Mouse (Mus musculus) stomach, embryonic 16.5 days (tissue): Measurements from ENCODE around the gene Inpp4a. TPM values are rescaled to one million over a fixed set of nuclear protein-coding genes. Genes with fewer than 3 reads are reported as not detected.

ENCODE experiments used
- ATAC-seq: fragments of 200-750 bp; cut with Nextera tagmentation; 2 replicates; pipeline ENCODE4 v1.8.0; 2017; ENCODE audit warnings: moderate number of reproducible peaks, moderate TSS enrichment; ENCODE audit not compliant: insufficient read depth, low FRiP score
- H3K27ac ChIP-seq: fragments of 300-500 bp; sonication (generic); 2 replicates; pipeline ENCODE4 v1.5.1; 2014; ENCODE audit warnings: low read length
- H3K27me3 ChIP-seq: fragments of 300-500 bp; sonication (generic); 2 replicates; pipeline ENCODE4 v1.6.1; 2014; ENCODE audit warnings: low read length, control low read depth, mixed read lengths; ENCODE audit not compliant: control insufficient read depth, insufficient read depth
- H3K36me3 ChIP-seq: fragments of 300-500 bp; sonication (generic); 2 replicates; pipeline ENCODE4 v1.6.1; 2014; ENCODE audit warnings: low read length; ENCODE audit not compliant: control insufficient read depth, insufficient read depth
- H3K4me1 ChIP-seq: fragments of 300-500 bp; sonication (generic); 2 replicates; pipeline ENCODE4 v1.6.1; 2014; ENCODE audit warnings: low read length, control low read depth, mixed read lengths; ENCODE audit not compliant: control insufficient read depth, insufficient read depth
- H3K4me2 ChIP-seq: fragments of 300-500 bp; sonication (generic); 2 replicates; pipeline ENCODE4 v1.6.1; 2014; ENCODE audit warnings: low read depth, low read length, mixed read lengths
- H3K4me3 ChIP-seq: fragments of 300-500 bp; sonication (generic); replicated peaks from 2 replicates; pipeline ENCODE4 v1.5.1; 2014; ENCODE audit warnings: mild to moderate bottlenecking, low read length
- H3K9ac ChIP-seq: fragments of 300-500 bp; sonication (generic); 2 replicates; pipeline ENCODE4 v1.6.1; 2014; ENCODE audit warnings: low read length
- H3K9me3 ChIP-seq: fragments of 300-500 bp; sonication (generic); replicated peaks from 2 replicates; pipeline ENCODE4 v1.6.1; 2016; ENCODE audit warnings: low read length, control low read depth; ENCODE audit not compliant: control insufficient read depth
- WGBS: fragments of 180-500 bp; shearing (Covaris S2); extraction: QIAGEN DNeasy Blood & Tissue Kit; methylation state at CpG from one replicate; pipeline ENCODE4 v1.1.7; 2014; 5-methylcytosine and 5-hydroxymethylcytosine counted together
- polyA plus RNA-seq: library from polyadenylated mRNA; unstranded; fragments of >200 nt; fragmentation: Nextera tagmentation; extraction: Ambion mirVana; gene quantifications from 2 replicates; pipeline ENCODE4 v1.2.1, GENCODE M21; 2015

Inpp4a gene
- polyA plus RNA-seq, 1 experiment from 2014 or later: 18.8 TPM

DNA sequence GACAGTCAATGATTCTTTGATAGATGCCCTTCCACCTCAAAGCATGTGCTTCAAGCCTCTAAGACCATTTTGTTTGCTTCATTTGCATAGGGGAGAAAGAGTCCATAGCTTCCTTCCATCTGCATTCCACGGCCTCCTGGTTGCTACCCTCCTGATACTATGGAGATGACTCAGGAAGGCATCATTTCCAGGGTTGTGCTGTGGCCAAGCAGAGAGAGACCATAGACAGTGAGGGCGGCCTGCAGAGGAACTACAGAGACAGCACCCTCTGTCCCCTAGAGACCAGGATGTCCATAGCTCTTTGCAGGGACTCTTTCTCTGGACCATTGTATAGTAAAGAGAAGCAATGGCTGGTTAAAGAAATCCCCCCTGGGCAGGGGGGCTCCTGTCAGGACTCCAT is 105.5 kb downstream of the Inpp4a start:
- no peaks in the 10 kb centered on the region for H3K36me3 ChIP-seq
- H3K27me3 ChIP-seq: no peaks in the 10 kb centered on the region
- ATAC-seq: no peak
- no peaks in the 10 kb centered on the region for H3K4me1 ChIP-seq
- H3K27ac ChIP-seq: no peak overlapping the region
- no peak overlapping the region for H3K9ac ChIP-seq
- 84% methylated on average over 2 of the region's 2 CpGs for WGBS
- no peaks in the 10 kb centered on the region for H3K9me3 ChIP-seq
- H3K4me3 ChIP-seq: no peak overlapping the region
- H3K4me2 ChIP-seq: no peak overlapping the region

DNA sequence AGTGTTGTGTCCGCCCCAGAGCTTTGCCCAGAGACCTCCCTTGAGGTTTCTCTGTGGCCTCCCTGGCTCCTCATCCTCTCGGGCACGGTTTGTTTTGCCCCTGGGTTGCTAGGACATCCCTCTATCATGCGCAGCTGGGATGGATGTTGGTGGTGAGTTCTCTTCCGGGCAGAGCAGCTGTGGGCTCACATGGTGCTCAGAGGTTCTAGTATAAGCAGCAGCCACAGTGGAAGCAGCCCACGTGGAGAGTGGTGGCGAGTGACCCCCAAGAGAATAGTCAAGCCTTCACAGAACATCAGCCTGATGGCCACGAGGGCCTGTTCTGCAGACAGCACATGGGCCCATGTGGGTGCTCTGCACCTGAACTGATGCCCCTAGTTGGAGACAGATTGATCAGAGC is 107.6 kb downstream of the Inpp4a start:
- no peak overlapping the region for H3K4me3 ChIP-seq
- no peaks in the 10 kb centered on the region for H3K36me3 ChIP-seq
- WGBS: 79% methylated on average over 8 of the region's 8 CpGs
- H3K4me1 ChIP-seq: no peaks in the 10 kb centered on the region
- no peaks in the 10 kb centered on the region for H3K27me3 ChIP-seq
- H3K4me2 ChIP-seq: no peak overlapping the region
- ATAC-seq: no peak
- H3K9ac ChIP-seq: no peak overlapping the region
- no peaks in the 10 kb centered on the region for H3K9me3 ChIP-seq
- no peak overlapping the region for H3K27ac ChIP-seq

GRCm38 (mm10) chr1:37408059-37408458 is 108.4 kb downstream of the Inpp4a start:
- 82% methylated on average over 8 of the region's 8 CpGs for WGBS
- Histone ChIP-seq H3K27ac (no peak overlapping the region), H3K4me3 (no peak overlapping the region), H3K4me1 (no peaks in the 10 kb centered on the region), H3K4me2 (no peak overlapping the region), H3K9ac (no peak overlapping the region), H3K36me3 (no peaks in the 10 kb centered on the region), H3K9me3 (no peaks in the 10 kb centered on the region), H3K27me3 (no peaks in the 10 kb centered on the region)
- ATAC-seq: no peak

- H3K27me3 ChIP-seq: no peaks in the 10 kb centered on the region
- no peak overlapping the region for H3K4me3 ChIP-seq
- H3K9ac ChIP-seq: no peak overlapping the region
- H3K9me3 ChIP-seq: no peaks in the 10 kb centered on the region
- H3K4me2 ChIP-seq: no peak overlapping the region
- no peaks in the 10 kb centered on the region for H3K4me1 ChIP-seq
- H3K36me3 ChIP-seq: no peaks in the 10 kb centered on the region
- WGBS: 72% methylated on average over 3 of the region's 3 CpGs
- ATAC-seq: no peak
- no peak overlapping the region for H3K27ac ChIP-seq
Measured at GRCm38 (mm10) chr1:37408678-37409077, 109.0 kb downstream of the Inpp4a start.

DNA sequence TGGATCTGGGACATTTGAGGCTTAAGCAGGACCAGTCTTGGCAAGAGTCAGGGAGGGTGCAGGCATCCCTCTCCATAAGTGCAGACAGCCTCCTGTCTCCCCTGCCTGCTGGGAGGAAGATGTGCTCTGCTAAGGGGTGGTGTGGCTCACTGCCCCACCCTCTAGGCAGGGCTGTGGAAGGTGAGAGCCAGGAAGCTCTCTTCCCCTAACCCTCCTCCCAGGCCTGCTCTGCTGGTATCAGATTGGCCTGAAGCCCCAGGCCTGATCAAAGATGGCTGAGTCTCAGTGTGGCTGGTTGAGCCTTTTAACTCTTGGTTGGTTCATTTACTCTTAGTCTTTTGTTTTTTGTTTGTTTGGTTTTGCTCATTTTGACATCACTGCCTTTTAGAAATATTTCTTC is 110.0 kb downstream of the Inpp4a start:
- Histone ChIP-seq H3K9me3 (no peaks in the 10 kb centered on the region), H3K27ac (no peak overlapping the region), H3K4me3 (no peak overlapping the region), H3K36me3 (no peaks in the 10 kb centered on the region), H3K4me1 (no peaks in the 10 kb centered on the region), H3K9ac (no peak overlapping the region), H3K27me3 (no peaks in the 10 kb centered on the region), H3K4me2 (no peak overlapping the region)
- no peak for ATAC-seq

DNA sequence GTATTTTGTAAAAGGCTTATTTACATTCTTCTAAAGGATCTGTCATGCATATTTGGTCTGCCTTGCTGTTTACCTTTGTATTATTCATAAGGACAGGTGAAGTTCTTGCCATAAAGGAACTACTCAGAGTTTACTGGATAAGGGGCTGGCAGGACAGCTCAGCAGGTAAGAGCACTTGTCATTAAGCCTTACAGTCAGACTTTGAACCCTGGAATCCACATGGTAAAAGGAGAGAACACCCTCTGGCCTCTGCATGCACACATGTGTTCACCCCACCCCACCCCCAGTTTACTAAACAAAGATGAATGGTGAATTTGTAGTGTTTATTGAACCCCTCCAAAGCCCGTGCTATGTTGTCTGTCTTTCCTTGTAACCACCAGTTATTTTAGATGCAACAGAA is 115.7 kb downstream of the Inpp4a start:
- Histone ChIP-seq H3K9me3 (no peaks in the 10 kb centered on the region), H3K27ac (no peak overlapping the region), H3K9ac (no peak overlapping the region), H3K4me3 (no peak overlapping the region), H3K4me2 (no peak overlapping the region), H3K27me3 (no peaks in the 10 kb centered on the region), H3K4me1 (no peaks in the 10 kb centered on the region), H3K36me3 (peaks cover 11% of the 10 kb centered on the region)
- no peak for ATAC-seq
- WGBS: 68% methylated on average over 1 of the region's 1 CpGs

DNA sequence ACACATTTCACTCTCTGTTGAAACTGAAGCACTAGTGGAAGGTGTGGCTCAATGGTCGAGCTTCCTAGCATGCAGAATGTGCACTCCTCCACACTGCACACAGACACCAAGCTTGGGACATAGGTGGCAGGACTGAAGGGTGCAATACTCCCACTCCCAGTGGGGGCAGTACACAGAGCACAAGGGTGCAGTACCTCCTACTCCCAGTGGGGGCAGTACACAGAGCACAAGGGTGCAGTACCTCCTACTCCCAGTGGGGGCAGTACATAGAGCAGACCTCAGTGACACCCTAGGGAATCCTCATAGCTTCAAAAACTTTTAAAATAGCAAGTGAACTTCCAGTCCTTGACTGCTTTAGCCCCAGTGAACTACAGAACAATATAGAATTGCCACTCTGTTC is 119.8 kb downstream of the Inpp4a start:
- WGBS: 82% methylated on average over 1 of the region's 1 CpGs
- H3K4me3 ChIP-seq: no peak overlapping the region
- H3K27me3 ChIP-seq: no peaks in the 10 kb centered on the region
- no peak overlapping the region for H3K27ac ChIP-seq
- peaks cover 16% of the 10 kb centered on the region for H3K36me3 ChIP-seq
- ATAC-seq: 0 out of 2 replicates have a peak, but pooled peaks have one; percentile 33
- no peaks in the 10 kb centered on the region for H3K4me1 ChIP-seq
- H3K9me3 ChIP-seq: no peaks in the 10 kb centered on the region; the same call in 1 of the 2 replicates
- H3K9ac ChIP-seq: no peak overlapping the region
- no peak overlapping the region for H3K4me2 ChIP-seq

- Histone ChIP-seq H3K9ac (no peak overlapping the region), H3K27ac (no peak overlapping the region), H3K36me3 (peaks cover 17% of the 10 kb centered on the region), H3K27me3 (no peaks in the 10 kb centered on the region), H3K4me1 (peaks cover 13% of the 10 kb centered on the region), H3K4me2 (no peak overlapping the region), H3K9me3 (no peaks in the 10 kb centered on the region; the same call in 1 of the 2 replicates), H3K4me3 (no peak overlapping the region)
- 96% methylated on average over 8 of the region's 8 CpGs for WGBS
- no peak for ATAC-seq
Measured at GRCm38 (mm10) chr1:37427144-37427875, 127.6 kb downstream of the Inpp4a start.

DNA sequence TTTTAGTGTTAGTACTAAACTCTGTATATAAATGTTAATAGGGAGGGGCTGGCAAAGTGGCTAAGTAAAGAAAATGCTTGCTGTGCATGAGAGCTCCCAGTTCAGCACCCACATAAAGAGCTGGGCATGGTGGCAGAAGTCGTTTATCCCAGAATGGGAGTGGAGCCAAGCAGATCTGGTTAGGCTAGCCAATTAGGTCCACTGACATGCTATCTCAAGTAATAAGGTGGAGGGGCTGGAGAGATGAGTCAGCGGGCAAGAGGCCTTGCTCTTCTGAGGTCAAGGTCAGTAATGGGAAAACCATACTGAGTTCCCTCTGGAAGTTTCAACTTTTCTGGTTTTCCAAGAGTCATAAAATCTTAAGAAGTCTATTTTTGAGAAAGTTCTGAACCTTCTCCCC is 129.2 kb downstream of the Inpp4a start:
- Histone ChIP-seq H3K4me3 (peak overlapping the region; percentile 69), H3K36me3 (peaks cover 21% of the 10 kb centered on the region), H3K27me3 (no peaks in the 10 kb centered on the region), H3K4me1 (peaks cover 13% of the 10 kb centered on the region), H3K4me2 (peak overlapping the region; percentile 87), H3K9ac (peak overlapping the region; percentile 82), H3K9me3 (no peaks in the 10 kb centered on the region; the same call in 1 of the 2 replicates), H3K27ac (peak overlapping the region; percentile 2; the same call in 1 of the 2 replicates)
- WGBS: 71% methylated on average over 2 of the region's 2 CpGs
- ATAC-seq: no peak
